Mouse (Mus musculus): ENCODE data around the gene Sept9. TPM values are rescaled to one million over a fixed set of nuclear protein-coding genes. Genes with fewer than 3 reads are reported as not detected.

The Sept9 gene
- polyA plus RNA-seq, 1 experiment from 2014 or later: 96.5 TPM

DNA sequence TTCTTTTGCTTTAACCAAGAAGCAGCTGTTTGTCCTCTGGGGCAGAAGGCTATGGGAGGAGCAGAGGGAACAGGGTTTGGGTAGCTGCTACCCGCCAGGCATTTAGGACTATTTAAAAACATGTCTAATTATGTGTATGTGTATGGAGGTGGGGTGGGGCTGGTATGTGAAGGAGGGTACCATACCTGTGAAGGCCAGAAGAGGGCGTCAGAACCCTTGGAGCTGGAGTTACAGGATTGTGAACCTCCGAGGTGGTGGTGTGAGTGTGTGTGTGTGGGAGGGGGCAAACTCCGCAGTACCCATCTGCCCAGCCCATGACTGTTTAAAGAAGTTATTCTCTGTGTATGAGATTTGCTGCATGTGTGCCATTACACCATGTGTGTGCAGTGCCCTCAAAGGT lies 25.3 kb downstream of the Sept9 start:
- Histone ChIP-seq H3K27me3 (ENCODE audit: control insufficient read depth, insufficient read depth, low read length) (no peaks in the 10 kb centered on the region), H3K27ac (no peak overlapping the region), H3K9ac (no peak overlapping the region), H3K36me3 (replicated peaks; ENCODE audit: control insufficient read depth, insufficient read depth) (no peaks in the 10 kb centered on the region), H3K4me2 (replicated peaks) (no peak overlapping the region), H3K9me3 (ENCODE audit: control insufficient read depth, low read length) (no peaks in the 10 kb centered on the region), H3K4me3 (replicated peaks; ENCODE audit: low read length) (no peak overlapping the region), H3K4me1 (replicated peaks; ENCODE audit: control insufficient read depth, insufficient read depth, low read length) (no peaks in the 10 kb centered on the region)
- DNase-seq (ENCODE audit: low spot score) (no peak), ATAC-seq (ENCODE audit: low FRiP score) (no peak)
- 60% methylated on average over 4 of the region's 4 CpGs for WGBS

DNA sequence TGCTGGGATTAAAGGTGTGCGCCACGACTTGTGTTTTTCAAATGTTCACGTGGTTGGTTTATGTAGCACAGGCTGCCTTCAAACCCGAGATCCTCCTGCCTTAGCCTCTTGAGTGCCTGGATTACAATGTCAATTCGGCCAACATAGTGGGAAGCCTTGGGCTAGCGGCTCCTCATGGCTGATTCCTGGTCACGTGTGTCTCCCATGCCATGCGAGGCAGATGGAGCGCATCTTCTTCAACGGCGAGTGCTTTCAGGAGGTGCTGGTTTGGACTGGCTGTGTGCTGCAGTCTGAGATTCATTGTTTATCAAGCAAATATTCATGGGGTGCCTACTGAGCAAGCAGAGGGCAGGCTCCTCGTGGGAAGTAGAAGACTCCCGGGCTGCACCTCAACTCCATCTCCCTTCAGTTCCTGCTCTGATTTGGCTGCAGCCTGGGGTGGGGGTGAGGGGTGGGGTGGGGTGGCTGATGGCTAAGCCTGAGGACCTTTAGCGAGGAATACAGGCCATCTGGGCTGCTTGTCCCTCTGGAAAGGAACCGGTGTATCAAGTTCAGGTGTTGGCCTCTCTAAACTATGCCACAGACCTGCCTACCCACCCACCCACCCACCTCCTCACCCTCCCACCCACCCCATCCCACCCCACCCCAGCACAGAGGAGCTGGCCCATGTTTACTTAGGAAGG lies 26.2 kb downstream of the Sept9 start:
- no peaks in the 10 kb centered on the region for H3K27me3 ChIP-seq (ENCODE audit: control insufficient read depth, insufficient read depth, low read length)
- no peaks in the 10 kb centered on the region for H3K36me3 ChIP-seq (replicated peaks; ENCODE audit: control insufficient read depth, insufficient read depth)
- H3K27ac ChIP-seq: no peak overlapping the region
- H3K9me3 ChIP-seq (ENCODE audit: control insufficient read depth, low read length): no peaks in the 10 kb centered on the region
- no peaks in the 10 kb centered on the region for H3K4me1 ChIP-seq (replicated peaks; ENCODE audit: control insufficient read depth, insufficient read depth, low read length)
- H3K4me3 ChIP-seq (replicated peaks; ENCODE audit: low read length): no peak overlapping the region
- ATAC-seq (ENCODE audit: low FRiP score) (no peak), DNase-seq (ENCODE audit: low spot score) (no peak)
- H3K4me2 ChIP-seq (replicated peaks): no peak overlapping the region
- H3K9ac ChIP-seq: no peak overlapping the region
- WGBS: 78% methylated on average over 15 of the region's 15 CpGs

DNA sequence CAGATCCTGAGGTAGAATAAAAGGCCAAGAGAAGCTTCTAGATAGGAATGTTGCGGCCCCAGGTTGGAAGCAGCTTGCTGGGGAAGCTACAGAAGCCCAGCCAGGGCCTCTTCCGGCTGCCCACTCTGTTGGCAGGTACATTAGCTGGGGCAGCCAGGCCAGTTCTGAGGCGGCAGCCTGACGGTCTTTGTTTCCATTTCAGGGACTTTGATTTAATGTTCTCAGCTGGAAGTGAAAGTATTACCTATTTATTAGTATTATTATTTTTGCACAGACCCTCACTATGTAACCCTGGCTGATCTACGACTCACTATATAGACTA lies 26.7 kb downstream of the Sept9 start:
- Histone ChIP-seq H3K4me1 (replicated peaks; ENCODE audit: control insufficient read depth, insufficient read depth, low read length) (no peaks in the 10 kb centered on the region), H3K4me2 (replicated peaks) (no peak overlapping the region), H3K9me3 (ENCODE audit: control insufficient read depth, low read length) (no peaks in the 10 kb centered on the region), H3K4me3 (replicated peaks; ENCODE audit: low read length) (no peak overlapping the region), H3K36me3 (replicated peaks; ENCODE audit: control insufficient read depth, insufficient read depth) (no peaks in the 10 kb centered on the region), H3K27ac (no peak overlapping the region), H3K9ac (no peak overlapping the region), H3K27me3 (ENCODE audit: control insufficient read depth, insufficient read depth, low read length) (no peaks in the 10 kb centered on the region)
- DNase-seq (ENCODE audit: low spot score) (no peak), ATAC-seq (ENCODE audit: low FRiP score) (no peak)
- WGBS: 75% methylated on average over 5 of the region's 5 CpGs

DNA sequence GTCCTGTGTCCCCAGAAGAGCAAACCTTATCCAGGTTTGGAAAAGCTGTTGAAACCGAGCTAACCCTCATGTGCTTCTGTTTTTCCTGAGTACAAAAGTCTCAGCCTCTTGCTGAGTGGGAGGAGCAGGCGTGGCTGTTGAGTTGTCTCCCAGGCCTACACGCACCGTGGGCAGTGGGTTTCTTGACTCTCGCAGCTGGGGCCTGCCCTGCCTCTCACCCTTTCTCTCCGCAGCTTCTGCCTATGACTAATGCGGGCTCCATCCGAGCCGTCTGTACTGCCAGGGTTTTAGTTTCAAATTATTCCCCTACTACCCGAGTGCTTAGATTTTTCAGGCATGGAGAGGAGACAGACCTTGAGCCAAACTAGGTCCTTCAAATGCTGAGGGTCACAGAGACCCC lies 28.7 kb downstream of the Sept9 start:
- no peak overlapping the region for H3K4me2 ChIP-seq (replicated peaks)
- no peak overlapping the region for H3K27ac ChIP-seq
- H3K27me3 ChIP-seq (ENCODE audit: control insufficient read depth, insufficient read depth, low read length): no peaks in the 10 kb centered on the region
- DNase-seq (ENCODE audit: low spot score): no peak
- no peak for ATAC-seq (ENCODE audit: low FRiP score)
- H3K9me3 ChIP-seq (ENCODE audit: control insufficient read depth, low read length): no peaks in the 10 kb centered on the region
- no peak overlapping the region for H3K9ac ChIP-seq
- no peak overlapping the region for H3K4me3 ChIP-seq (replicated peaks; ENCODE audit: low read length)
- H3K4me1 ChIP-seq (replicated peaks; ENCODE audit: control insufficient read depth, insufficient read depth, low read length): no peaks in the 10 kb centered on the region
- WGBS: 55% methylated on average over 10 of the region's 10 CpGs
- H3K36me3 ChIP-seq (replicated peaks; ENCODE audit: control insufficient read depth, insufficient read depth): no peaks in the 10 kb centered on the region

DNA sequence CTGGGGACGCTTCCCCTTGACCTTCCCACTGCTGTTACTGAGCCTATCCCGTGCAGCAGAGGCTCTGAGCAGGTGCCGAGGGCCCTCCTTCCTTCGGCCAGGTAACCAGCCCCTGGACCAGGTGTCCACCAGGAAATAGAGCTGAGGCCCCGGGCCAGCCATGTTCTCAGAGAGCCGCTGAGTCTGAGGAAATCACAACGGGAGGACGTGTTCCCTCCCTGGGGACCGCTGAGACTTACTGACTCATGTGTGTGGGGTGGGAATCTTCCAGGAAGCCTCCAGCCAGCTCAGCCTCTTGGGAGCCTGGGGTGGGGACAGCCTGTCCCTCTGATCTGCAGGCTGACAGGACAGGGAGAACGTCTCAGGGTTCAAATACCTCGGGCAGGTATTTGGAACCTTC lies 32.1 kb downstream of the Sept9 start:
- H3K9me3 ChIP-seq (ENCODE audit: control insufficient read depth, low read length): no peaks in the 10 kb centered on the region
- no peak overlapping the region for H3K9ac ChIP-seq
- H3K4me3 ChIP-seq (replicated peaks; ENCODE audit: low read length): no peak overlapping the region
- peaks cover 18% of the 10 kb centered on the region for H3K4me1 ChIP-seq (replicated peaks; ENCODE audit: control insufficient read depth, insufficient read depth, low read length)
- DNase-seq (ENCODE audit: low spot score) (no peak), ATAC-seq (ENCODE audit: low FRiP score) (no peak)
- no peak overlapping the region for H3K27ac ChIP-seq
- H3K27me3 ChIP-seq (ENCODE audit: control insufficient read depth, insufficient read depth, low read length): no peaks in the 10 kb centered on the region
- H3K36me3 ChIP-seq (replicated peaks; ENCODE audit: control insufficient read depth, insufficient read depth): no peaks in the 10 kb centered on the region
- 66% methylated on average over 11 of the region's 11 CpGs for WGBS
- 0 out of 2 replicates have a peak overlapping the region, but pooled peaks have one; percentile 36 for H3K4me2 ChIP-seq (replicated peaks)

DNA sequence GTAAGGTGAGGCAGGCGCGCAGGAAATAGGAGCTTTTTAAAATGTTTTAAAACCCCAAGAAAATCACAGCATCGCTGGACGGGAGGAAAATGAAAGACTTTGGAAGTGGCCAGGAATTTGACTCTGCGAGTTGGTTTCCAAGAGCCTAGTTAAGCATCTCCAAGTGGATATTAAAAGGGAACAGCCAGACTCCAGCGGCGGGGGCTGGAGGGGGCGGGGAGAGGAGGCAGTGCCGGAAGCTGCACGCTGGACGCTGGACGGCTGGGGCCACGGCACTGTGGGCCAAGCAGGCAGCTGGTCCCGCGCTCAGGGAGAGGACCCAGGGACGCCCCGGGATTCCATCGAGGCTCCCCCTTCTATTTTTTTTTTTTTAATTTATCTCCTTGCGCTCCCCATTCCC lies 32.6 kb downstream of the Sept9 start:
- H3K4me1 ChIP-seq (replicated peaks; ENCODE audit: control insufficient read depth, insufficient read depth, low read length): peaks cover 18% of the 10 kb centered on the region
- 30% methylated on average over 19 of the region's 19 CpGs for WGBS
- no peaks in the 10 kb centered on the region; the same call in 1 of the 2 replicates for H3K27me3 ChIP-seq (ENCODE audit: control insufficient read depth, insufficient read depth, low read length)
- peak overlapping the region; percentile 36 for H3K4me2 ChIP-seq (replicated peaks)
- H3K36me3 ChIP-seq (replicated peaks; ENCODE audit: control insufficient read depth, insufficient read depth): no peaks in the 10 kb centered on the region
- H3K9ac ChIP-seq: peak overlapping the region; percentile 36; the same call in 1 of the 2 replicates
- H3K9me3 ChIP-seq (ENCODE audit: control insufficient read depth, low read length): no peaks in the 10 kb centered on the region
- DNase-seq (ENCODE audit: low spot score): no peak
- ATAC-seq (ENCODE audit: low FRiP score): no peak
- H3K27ac ChIP-seq: no peak overlapping the region
- H3K4me3 ChIP-seq (replicated peaks; ENCODE audit: low read length): no peak overlapping the region

DNA sequence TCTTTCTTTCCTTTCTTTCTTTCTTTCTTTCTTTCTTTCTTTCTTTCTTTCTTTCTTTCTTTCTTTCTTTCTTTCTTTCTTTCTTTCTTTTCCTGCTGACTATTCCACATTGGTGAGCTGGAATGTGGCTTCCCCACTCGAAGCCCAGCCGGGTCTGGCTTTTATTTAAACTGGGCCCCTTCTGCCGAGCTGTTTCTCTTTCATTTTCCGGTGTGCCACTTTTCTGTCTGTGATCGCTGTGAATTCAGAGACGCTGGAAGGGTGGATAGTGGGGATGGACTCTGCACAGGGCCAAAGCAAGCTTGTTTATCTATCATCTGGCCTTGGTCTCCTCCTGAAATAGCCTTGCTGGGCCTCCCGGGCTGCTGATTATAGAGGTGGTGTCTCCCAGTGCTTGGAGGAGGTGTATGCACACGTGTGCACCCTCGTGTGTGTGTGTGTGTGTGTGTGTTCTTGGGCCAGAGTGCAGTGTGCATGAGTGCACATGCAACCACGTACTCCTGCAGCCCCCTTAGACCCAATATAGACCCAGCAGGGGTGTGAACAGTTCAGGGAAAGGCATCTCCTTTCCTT lies 33.5 kb downstream of the Sept9 start:
- no peak for DNase-seq (ENCODE audit: low spot score)
- 62% methylated on average over 10 of the region's 10 CpGs for WGBS
- peaks cover 18% of the 10 kb centered on the region for H3K4me1 ChIP-seq (replicated peaks; ENCODE audit: control insufficient read depth, insufficient read depth, low read length)
- no peak overlapping the region for H3K4me2 ChIP-seq (replicated peaks)
- no peaks in the 10 kb centered on the region for H3K9me3 ChIP-seq (ENCODE audit: control insufficient read depth, low read length)
- no peak for ATAC-seq (ENCODE audit: low FRiP score)
- H3K27ac ChIP-seq: no peak overlapping the region
- H3K9ac ChIP-seq: no peak overlapping the region
- no peaks in the 10 kb centered on the region for H3K36me3 ChIP-seq (replicated peaks; ENCODE audit: control insufficient read depth, insufficient read depth)
- no peak overlapping the region for H3K4me3 ChIP-seq (replicated peaks; ENCODE audit: low read length)
- H3K27me3 ChIP-seq (ENCODE audit: control insufficient read depth, insufficient read depth, low read length): no peaks in the 10 kb centered on the region; the same call in 1 of the 2 replicates

DNA sequence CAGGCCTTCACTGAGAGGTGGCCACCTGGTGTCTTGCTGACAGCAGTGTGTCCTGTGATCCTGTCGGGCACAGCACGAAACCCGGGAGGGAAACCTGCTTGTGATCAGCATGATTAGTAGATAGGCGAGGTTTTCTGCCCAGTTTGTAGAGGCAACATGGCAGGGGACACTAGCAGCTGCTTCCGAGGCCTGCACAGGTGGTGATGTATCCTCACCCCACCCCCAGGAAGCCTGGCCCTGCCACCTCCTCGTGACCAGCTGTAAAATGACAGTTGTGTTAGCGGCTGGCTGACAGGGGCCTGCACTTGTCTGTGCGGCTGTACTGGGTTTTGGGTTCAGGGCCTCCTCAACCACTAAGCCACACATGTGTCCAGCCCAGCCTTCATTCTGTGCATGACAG lies 34.4 kb downstream of the Sept9 start:
- Histone ChIP-seq H3K9ac (no peak overlapping the region), H3K4me1 (replicated peaks; ENCODE audit: control insufficient read depth, insufficient read depth, low read length) (peaks cover 18% of the 10 kb centered on the region), H3K27me3 (ENCODE audit: control insufficient read depth, insufficient read depth, low read length) (no peaks in the 10 kb centered on the region; the same call in 1 of the 2 replicates)

DNA sequence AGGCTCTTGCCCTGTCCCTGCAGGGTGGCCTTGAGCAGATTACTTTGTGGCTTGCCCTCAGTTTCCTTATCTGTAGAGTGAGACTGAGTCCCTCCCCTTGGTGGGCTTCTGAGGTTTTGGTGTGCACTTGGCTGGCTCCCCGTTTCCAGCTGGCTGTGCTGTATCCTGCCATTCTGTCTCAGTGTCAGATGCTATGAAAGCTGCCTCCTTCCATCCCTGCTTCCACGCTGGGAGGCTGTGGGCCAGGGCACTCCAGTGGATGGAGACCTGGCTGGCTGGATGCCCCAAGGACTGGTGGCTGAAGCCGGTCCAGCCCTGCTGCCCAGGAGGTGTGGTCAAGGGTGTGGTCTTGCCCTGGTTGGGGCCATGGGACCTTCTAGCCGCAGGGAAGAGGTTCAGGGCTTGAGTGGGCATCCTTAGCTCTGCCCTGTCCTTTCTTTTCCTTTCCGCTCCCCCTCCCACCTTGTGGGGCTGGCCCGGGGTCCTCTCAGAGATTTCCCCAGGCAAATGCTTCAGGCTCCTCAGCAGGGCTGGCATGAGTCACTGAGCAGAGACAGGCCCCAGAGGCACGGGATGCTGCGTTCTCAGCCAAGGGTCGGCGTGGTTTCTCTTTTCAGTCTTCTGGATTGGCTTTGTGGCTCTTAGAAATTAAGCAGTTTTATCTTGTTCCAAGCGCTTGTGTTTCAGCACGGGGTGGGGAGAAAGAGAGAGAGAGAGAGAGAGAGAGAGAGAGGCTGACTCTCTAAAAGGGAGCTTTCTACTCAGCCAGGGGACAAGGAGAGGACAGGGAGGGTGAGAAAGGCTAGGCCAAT lies 35.8 kb downstream of the Sept9 start:
- 47% methylated on average over 12 of the region's 12 CpGs for WGBS
- H3K4me1 ChIP-seq (replicated peaks; ENCODE audit: control insufficient read depth, insufficient read depth, low read length): peaks cover 18% of the 10 kb centered on the region
- H3K4me2 ChIP-seq (replicated peaks): no peak overlapping the region
- ATAC-seq (ENCODE audit: low FRiP score) (no peak), DNase-seq (ENCODE audit: low spot score) (peak; percentile 35)
- H3K9me3 ChIP-seq (ENCODE audit: control insufficient read depth, low read length): no peaks in the 10 kb centered on the region
- H3K4me3 ChIP-seq (replicated peaks; ENCODE audit: low read length): no peak overlapping the region
- no peak overlapping the region for H3K9ac ChIP-seq
- H3K27ac ChIP-seq: no peak overlapping the region
- no peaks in the 10 kb centered on the region; the same call in 1 of the 2 replicates for H3K27me3 ChIP-seq (ENCODE audit: control insufficient read depth, insufficient read depth, low read length)
- no peaks in the 10 kb centered on the region for H3K36me3 ChIP-seq (replicated peaks; ENCODE audit: control insufficient read depth, insufficient read depth)

More for the DNA sequence above, 34.4 kb downstream of the Sept9 start:
- Histone ChIP-seq H3K4me2 (replicated peaks) (no peak overlapping the region), H3K9me3 (ENCODE audit: control insufficient read depth, low read length) (no peaks in the 10 kb centered on the region), H3K4me3 (replicated peaks; ENCODE audit: low read length) (no peak overlapping the region), H3K36me3 (replicated peaks; ENCODE audit: control insufficient read depth, insufficient read depth) (no peaks in the 10 kb centered on the region), H3K27ac (no peak overlapping the region)
- ATAC-seq (ENCODE audit: low FRiP score) (no peak), DNase-seq (ENCODE audit: low spot score) (no peak)
- WGBS: 71% methylated on average over 8 of the region's 8 CpGs

All from hindbrain, embryonic 14.5 days (tissue).